Mouse (Mus musculus) megakaryocyte, embryonic 14.5 days (primary cell): ENCODE data around the gene Rnf207. TPM values are rescaled to one million over a fixed set of nuclear protein-coding genes. Genes with fewer than 3 reads are reported as not detected.

ENCODE experiments used
- H3K27me3 ChIP-seq: replicated peaks from 2 replicates; pipeline ENCODE3; 2012; ENCODE audit warnings: inconsistent platforms
- H3K36me3 ChIP-seq: replicated peaks from 2 replicates; pipeline ENCODE3; 2012; ENCODE audit warnings: low read length, inconsistent platforms, mixed read lengths
- H3K4me1 ChIP-seq: 2 replicates; pipeline ENCODE4 v1.6.1; 2012; ENCODE audit warnings: inconsistent platforms
- H3K4me3 ChIP-seq: replicated peaks from 2 replicates; pipeline ENCODE3; 2012; ENCODE audit warnings: moderate library complexity, mild to moderate bottlenecking, inconsistent platforms
- H3K9me3 ChIP-seq: 2 replicates; pipeline ENCODE4 v1.6.1; 2012; ENCODE audit warnings: inconsistent platforms
- FLI1 ChIP-seq: IDR thresholded peaks from 2 replicates; pipeline ENCODE4 v1.6.1; 2012; ENCODE audit warnings: low read length, inconsistent platforms, mixed read lengths
- GATA1 ChIP-seq: IDR thresholded peaks from 3 replicates; pipeline ENCODE4 v1.6.1; 2012; ENCODE audit warnings: mixed read lengths, low read length, inconsistent platforms, borderline replicate concordance
- polyA plus RNA-seq: library from polyadenylated mRNA; stranded (reverse); fragments of >175 nt; gene quantifications from 2 replicates; pipeline ENCODE4 v1.2.3, GENCODE M21; 2012; ENCODE audit warnings: low replicate concordance; ENCODE audit not compliant: insufficient read depth

Gene Rnf207
- polyA plus RNA-seq, 1 experiment, result 1.8 TPM

- Histone ChIP-seq H3K27me3 (peaks cover 59% of the 10 kb centered on the region), H3K4me3 (peak within 1 kb of the TSS; percentile 72), H3K4me1 (peaks cover 38% of the 10 kb centered on the region), H3K36me3 (peaks cover 47% of the 10 kb centered on the region), H3K9me3 (peaks cover 6% of the 10 kb centered on the region)
- TF ChIP-seq GATA1 (no peak), FLI1 (no peak)
Observed at GRCm38 (mm10) chr4:152273621-152274236, 45.1 kb downstream of the Rnf207 start, which contains the start of gene Gpr153. Gene Gpr153 (plus strand): TSS chr4:152274232.

- H3K4me1 ChIP-seq, result peaks cover 41% of the 10 kb centered on the region
- H3K27me3 ChIP-seq, result peaks cover 57% of the 10 kb centered on the region
Observed at GRCm38 (mm10) chr4:152273191-152273590, 45.6 kb downstream of the Rnf207 start.

GRCm38 (mm10) chr4:152272449-152273049 lies 46.2 kb downstream of the Rnf207 start:
- H3K27me3 ChIP-seq, result peaks cover 54% of the 10 kb centered on the region
- no peak overlapping the region for H3K4me3 ChIP-seq
- TF ChIP-seq FLI1, result no peak
- TF ChIP-seq GATA1, result no peak
- peaks cover 59% of the 10 kb centered on the region for H3K36me3 ChIP-seq
- H3K4me1 ChIP-seq, result peaks cover 45% of the 10 kb centered on the region
- peaks cover 3% of the 10 kb centered on the region; the same call in 1 of the 2 replicates for H3K9me3 ChIP-seq

More at GRCm38 (mm10) chr4:152273191-152273590, 45.6 kb downstream of the Rnf207 start:
- TF ChIP-seq GATA1 (no peak), FLI1 (no peak)
- Histone ChIP-seq H3K4me3 (no peak overlapping the region), H3K9me3 (peaks cover 6% of the 10 kb centered on the region), H3K36me3 (peaks cover 52% of the 10 kb centered on the region)

- H3K9me3 ChIP-seq, result no peaks in the 10 kb centered on the region
- peaks cover 49% of the 10 kb centered on the region for H3K27me3 ChIP-seq
- peak overlapping the region; percentile 57 for H3K4me3 ChIP-seq
- no peak for TF ChIP-seq FLI1
- TF ChIP-seq GATA1, result no peak
- H3K36me3 ChIP-seq, result peaks cover 63% of the 10 kb centered on the region
- peaks cover 48% of the 10 kb centered on the region for H3K4me1 ChIP-seq
Observed at GRCm38 (mm10) chr4:152272006-152272405, 46.8 kb downstream of the Rnf207 start.

- Histone ChIP-seq H3K4me1 (peaks cover 51% of the 10 kb centered on the region), H3K9me3 (no peaks in the 10 kb centered on the region), H3K4me3 (no peak overlapping the region), H3K27me3 (peaks cover 42% of the 10 kb centered on the region), H3K36me3 (peaks cover 63% of the 10 kb centered on the region)
- TF ChIP-seq FLI1, result no peak
- TF ChIP-seq GATA1, result no peak
Observed at GRCm38 (mm10) chr4:152271334-152271733, 47.5 kb downstream of the Rnf207 start.

- no peak overlapping the region for H3K4me3 ChIP-seq
- peaks cover 58% of the 10 kb centered on the region for H3K4me1 ChIP-seq
- peaks cover 71% of the 10 kb centered on the region for H3K36me3 ChIP-seq
- H3K27me3 ChIP-seq, result peaks cover 35% of the 10 kb centered on the region
- TF ChIP-seq FLI1 (no peak), GATA1 (no peak)
- no peaks in the 10 kb centered on the region for H3K9me3 ChIP-seq
Observed at GRCm38 (mm10) chr4:152270599-152270998, 48.2 kb downstream of the Rnf207 start.

- H3K36me3 ChIP-seq, result peaks cover 77% of the 10 kb centered on the region
- no peak for TF ChIP-seq GATA1
- no peak for TF ChIP-seq FLI1
- H3K4me1 ChIP-seq, result peaks cover 58% of the 10 kb centered on the region
- no peaks in the 10 kb centered on the region for H3K9me3 ChIP-seq
- H3K27me3 ChIP-seq, result peaks cover 29% of the 10 kb centered on the region
- H3K4me3 ChIP-seq, result no peak overlapping the region
Observed at GRCm38 (mm10) chr4:152269967-152270366, 48.8 kb downstream of the Rnf207 start.

GRCm38 (mm10) chr4:152267748-152268369 lies 50.9 kb downstream of the Rnf207 start:
- TF ChIP-seq FLI1, result no peak
- TF ChIP-seq GATA1, result no peak
- no peaks in the 10 kb centered on the region for H3K9me3 ChIP-seq
- peaks cover 7% of the 10 kb centered on the region for H3K27me3 ChIP-seq
- H3K4me1 ChIP-seq, result peaks cover 58% of the 10 kb centered on the region
- peaks cover 91% of the 10 kb centered on the region for H3K36me3 ChIP-seq
- H3K4me3 ChIP-seq, result no peak overlapping the region

GRCm38 (mm10) chr4:152266236-152266895 lies 52.4 kb downstream of the Rnf207 start:
- Histone ChIP-seq H3K4me1 (peaks cover 58% of the 10 kb centered on the region), H3K9me3 (no peaks in the 10 kb centered on the region), H3K4me3 (no peak overlapping the region), H3K36me3 (peaks cover 91% of the 10 kb centered on the region), H3K27me3 (no peaks in the 10 kb centered on the region)
- no peak for TF ChIP-seq GATA1
- no peak for TF ChIP-seq FLI1

- H3K9me3 ChIP-seq, result no peaks in the 10 kb centered on the region
- peaks cover 61% of the 10 kb centered on the region for H3K4me1 ChIP-seq
- TF ChIP-seq FLI1, result no peak
- no peak for TF ChIP-seq GATA1
- H3K36me3 ChIP-seq, result peaks cover 91% of the 10 kb centered on the region
- no peaks in the 10 kb centered on the region for H3K27me3 ChIP-seq
- no peak overlapping the region for H3K4me3 ChIP-seq
Observed at GRCm38 (mm10) chr4:152265791-152266190, 53.0 kb downstream of the Rnf207 start.
